Mouse (Mus musculus) midbrain, embryonic 11.5 days (tissue): Measurements from ENCODE around the gene Gna11. TPM values are rescaled to one million over a fixed set of nuclear protein-coding genes. Genes with fewer than 3 reads are reported as not detected.
A peak's percentile ranks its signal among the peaks of the same experiment; 100 is the strongest.

ENCODE experiments used
- ATAC-seq: fragments of 200-750 bp; cut with Nextera tagmentation; 2 replicates; pipeline ENCODE4 v1.8.0; 2017; ENCODE audit warnings: moderate TSS enrichment, moderate library complexity; ENCODE audit not compliant: low FRiP score
- DNase-seq: peaks from one replicate; pipeline ENCODE4 v3.0.0; 2015; ENCODE audit warnings: low spot score; ENCODE audit errors: missing footprints
- H3K27ac ChIP-seq: fragments of 300-500 bp; sonication (generic); 2 replicates; pipeline ENCODE4 v1.5.1; 2014; ENCODE audit warnings: low read depth, low read length
- H3K27me3 ChIP-seq: fragments of 300-500 bp; sonication (generic); 2 replicates; pipeline ENCODE4 v1.6.1; 2014; ENCODE audit warnings: mild to moderate bottlenecking, low read length, moderate library complexity, mixed read lengths; ENCODE audit not compliant: control insufficient read depth, insufficient read depth
- H3K36me3 ChIP-seq: fragments of 300-500 bp; sonication (generic); 2 replicates; pipeline ENCODE4 v1.6.1; 2014; ENCODE audit warnings: mild to moderate bottlenecking, low read length, moderate library complexity, mixed read lengths; ENCODE audit not compliant: control insufficient read depth, insufficient read depth
- H3K4me1 ChIP-seq: fragments of 300-500 bp; sonication (generic); 2 replicates; pipeline ENCODE4 v1.6.1; 2014; ENCODE audit warnings: low read length; ENCODE audit not compliant: control insufficient read depth, insufficient read depth
- H3K4me2 ChIP-seq: fragments of 300-500 bp; sonication (generic); 2 replicates; pipeline ENCODE4 v1.6.1; 2014; ENCODE audit warnings: mild to moderate bottlenecking, moderate library complexity
- H3K4me3 ChIP-seq: fragments of 300-500 bp; sonication (generic); 2 replicates; pipeline ENCODE4 v1.5.1; 2014; ENCODE audit warnings: low read depth, low read length
- H3K9ac ChIP-seq: fragments of 300-500 bp; sonication (generic); 2 replicates; pipeline ENCODE4 v1.6.1; 2014; ENCODE audit warnings: low read length
- H3K9me3 ChIP-seq: fragments of 300-500 bp; sonication (generic); 2 replicates; pipeline ENCODE4 v1.6.1; 2016; ENCODE audit warnings: low read length; ENCODE audit not compliant: control insufficient read depth
- WGBS: fragments of 180-500 bp; shearing (Covaris S2); extraction: QIAGEN DNeasy Blood & Tissue Kit; methylation state at CpG from one replicate; pipeline ENCODE4 v1.1.7; 2014; 5-methylcytosine and 5-hydroxymethylcytosine counted together
- polyA plus RNA-seq: library from polyadenylated mRNA; unstranded; fragments of >200 nt; fragmentation: Nextera tagmentation; extraction: Ambion mirVana; gene quantifications from 2 replicates; pipeline ENCODE4 v1.2.1, GENCODE M21; 2014

The Gna11 gene
- polyA plus RNA-seq, 1 experiment from 2014 or later, result 59.3 TPM

DNA sequence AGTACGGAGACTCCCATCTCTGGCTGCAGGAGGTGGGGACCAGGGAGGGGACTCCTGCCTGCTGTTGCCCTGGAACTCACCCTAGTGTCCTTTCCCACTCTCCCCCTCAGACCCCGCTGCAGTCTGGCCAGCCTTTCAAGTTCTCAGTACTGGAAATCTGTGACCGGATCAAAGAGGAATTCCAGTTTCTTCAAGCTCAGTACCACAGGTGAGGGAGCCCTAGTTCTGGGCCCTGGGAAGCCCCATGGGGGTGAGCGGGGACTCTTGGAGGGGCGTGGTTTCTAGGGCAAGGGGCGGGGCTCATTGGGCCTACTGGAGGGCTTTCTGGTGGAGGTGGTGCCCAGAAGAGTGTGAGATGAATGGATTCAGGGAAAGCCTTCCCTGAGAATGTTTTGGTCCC, 30.7 kb upstream of the Gna11 start:
- DNase-seq (peak; percentile 89), ATAC-seq (no peak)
- Histone ChIP-seq H3K9ac (peak overlapping the region; percentile 58), H3K9me3 (no peaks in the 10 kb centered on the region), H3K27me3 (peaks cover 55% of the 10 kb centered on the region), H3K27ac (no peak overlapping the region), H3K36me3 (no peaks in the 10 kb centered on the region), H3K4me2 (peak overlapping the region; percentile 58), H3K4me3 (peak overlapping the region; percentile 41), H3K4me1 (peaks cover 28% of the 10 kb centered on the region)
- 2% methylated on average over 6 of the region's 6 CpGs for WGBS

DNA sequence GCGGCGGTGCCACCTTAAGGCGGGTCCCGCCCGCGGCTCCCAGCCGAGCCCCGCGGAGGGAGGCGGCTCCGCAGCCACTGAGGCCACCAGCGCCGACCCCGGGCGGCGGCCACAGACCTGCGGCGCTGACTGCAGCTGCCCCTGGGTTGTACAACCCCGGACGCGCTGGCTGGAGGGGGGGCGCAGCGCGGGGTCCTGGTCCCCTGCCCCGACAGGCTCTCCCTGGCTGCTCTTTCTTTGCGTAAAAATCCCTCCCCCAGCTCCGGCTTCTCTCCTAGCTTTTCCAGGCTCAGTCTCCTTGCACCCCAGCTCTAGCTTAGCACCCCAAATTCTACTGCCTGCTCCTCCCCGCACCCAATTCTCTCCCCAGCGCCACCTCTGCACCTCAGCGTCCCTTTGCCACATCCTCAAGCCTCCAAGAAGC, 30.2 kb upstream of the Gna11 start:
- Histone ChIP-seq H3K4me3 (peak overlapping the region; percentile 41), H3K9me3 (no peaks in the 10 kb centered on the region), H3K4me2 (peak overlapping the region; percentile 58), H3K4me1 (peaks cover 30% of the 10 kb centered on the region), H3K36me3 (no peaks in the 10 kb centered on the region), H3K27ac (0 out of 2 replicates have a peak overlapping the region, but pooled peaks have one; percentile 16), H3K9ac (peak overlapping the region; percentile 58), H3K27me3 (peaks cover 52% of the 10 kb centered on the region)
- no peak for DNase-seq
- peak; percentile 10; the same call in 1 of the 2 replicates for ATAC-seq
- WGBS, result 0% methylated on average over 27 of the region's 30 CpGs

DNA sequence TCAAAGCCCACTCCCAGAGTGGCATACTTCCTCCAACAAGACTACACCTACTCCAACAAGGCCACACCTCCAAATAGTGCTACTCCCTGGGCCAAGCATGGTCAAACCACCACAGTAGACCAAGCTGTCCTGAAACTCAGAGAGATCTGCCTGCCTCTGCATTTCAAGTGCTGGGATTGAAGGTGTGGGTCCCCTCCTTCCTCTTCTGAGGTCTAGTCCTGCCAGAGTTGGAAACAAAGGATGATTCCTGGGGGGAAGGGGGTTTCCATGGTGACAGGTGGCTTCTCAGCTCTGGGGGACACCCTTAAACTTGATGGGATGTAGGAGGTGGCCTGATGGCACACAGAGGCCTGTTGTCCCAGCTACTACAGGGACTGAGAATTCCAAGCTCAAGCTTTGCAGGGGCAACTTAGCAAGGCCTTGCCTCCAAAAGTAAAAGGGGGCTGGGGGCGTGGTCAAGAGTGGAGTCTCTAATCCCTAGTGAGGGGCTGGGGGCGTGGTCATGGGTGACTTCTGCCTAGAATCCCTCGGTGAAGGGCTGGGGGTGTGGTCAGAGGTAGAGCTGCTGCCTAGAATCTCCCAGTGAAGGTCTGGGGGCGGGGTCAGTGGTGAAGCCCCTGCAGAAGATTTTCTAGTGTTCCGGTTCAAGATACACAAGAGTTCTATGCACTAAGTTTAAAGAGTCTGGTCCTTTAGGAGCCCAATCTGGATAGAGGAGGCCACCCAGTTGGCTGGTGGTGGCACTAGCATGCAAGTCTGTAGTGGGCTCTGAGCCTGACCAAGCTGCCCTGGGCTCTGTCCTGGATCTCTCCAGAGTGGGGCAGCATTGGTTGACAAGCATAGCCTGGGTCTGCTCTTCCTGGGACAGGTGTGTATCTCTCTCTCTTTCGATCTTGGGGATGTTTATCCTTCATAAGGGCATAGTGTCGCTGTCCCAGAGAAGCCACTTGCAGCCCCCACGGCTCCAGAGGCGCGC, 29.4 kb upstream of the Gna11 start, which contains the start of gene Tle2:
TSS of gene Tle2 (plus strand) at position 481 of the 976 bp plus-strand sequence.
- no peaks in the 10 kb centered on the region for H3K36me3 ChIP-seq
- DNase-seq, result no peak
- peak within 1 kb of the TSS; percentile 58 for H3K9ac ChIP-seq
- H3K9me3 ChIP-seq, result no peaks in the 10 kb centered on the region
- peak within 1 kb of the TSS; percentile 58 for H3K4me2 ChIP-seq
- H3K4me3 ChIP-seq, result peak within 1 kb of the TSS; percentile 41
- peaks cover 37% of the 10 kb centered on the region for H3K4me1 ChIP-seq
- 0 out of 2 replicates have a peak within 1 kb of the TSS, but pooled peaks have one; percentile 16 for H3K27ac ChIP-seq
- peaks cover 51% of the 10 kb centered on the region for H3K27me3 ChIP-seq
- 17% methylated on average over 10 of the region's 10 CpGs for WGBS
- ATAC-seq, result no peak

DNA sequence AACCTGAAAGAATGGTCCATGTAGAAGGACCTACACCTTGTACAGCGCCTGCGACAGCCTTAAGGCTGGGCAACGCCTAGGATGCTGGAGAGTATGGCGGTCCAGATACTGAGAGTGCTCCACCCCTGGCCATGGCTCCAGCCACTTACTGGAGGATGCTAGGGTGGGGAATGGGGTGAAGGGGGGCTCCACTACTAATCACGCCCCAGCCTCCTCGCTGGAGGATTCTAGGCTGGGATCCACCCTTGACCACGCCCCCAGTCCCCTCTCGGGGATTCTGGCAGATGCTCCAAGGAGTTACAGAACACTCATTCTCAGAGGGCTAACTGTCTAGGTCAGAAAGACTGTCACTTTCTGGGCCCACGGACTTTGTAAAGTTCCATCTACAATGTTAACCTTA, 28.0 kb upstream of the Gna11 start:
- no peak overlapping the region for H3K4me3 ChIP-seq
- no peak for ATAC-seq
- H3K9me3 ChIP-seq, result no peaks in the 10 kb centered on the region
- H3K4me2 ChIP-seq, result no peak overlapping the region; the same call in 1 of the 2 replicates
- H3K27me3 ChIP-seq, result peaks cover 53% of the 10 kb centered on the region
- 9% methylated on average over 9 of the region's 9 CpGs for whole genome bisulfite sequencing
- H3K4me1 ChIP-seq, result peaks cover 48% of the 10 kb centered on the region
- no peaks in the 10 kb centered on the region for H3K36me3 ChIP-seq
- no peak overlapping the region for H3K27ac ChIP-seq
- H3K9ac ChIP-seq, result no peak overlapping the region
- DNase-seq, result no peak

DNA sequence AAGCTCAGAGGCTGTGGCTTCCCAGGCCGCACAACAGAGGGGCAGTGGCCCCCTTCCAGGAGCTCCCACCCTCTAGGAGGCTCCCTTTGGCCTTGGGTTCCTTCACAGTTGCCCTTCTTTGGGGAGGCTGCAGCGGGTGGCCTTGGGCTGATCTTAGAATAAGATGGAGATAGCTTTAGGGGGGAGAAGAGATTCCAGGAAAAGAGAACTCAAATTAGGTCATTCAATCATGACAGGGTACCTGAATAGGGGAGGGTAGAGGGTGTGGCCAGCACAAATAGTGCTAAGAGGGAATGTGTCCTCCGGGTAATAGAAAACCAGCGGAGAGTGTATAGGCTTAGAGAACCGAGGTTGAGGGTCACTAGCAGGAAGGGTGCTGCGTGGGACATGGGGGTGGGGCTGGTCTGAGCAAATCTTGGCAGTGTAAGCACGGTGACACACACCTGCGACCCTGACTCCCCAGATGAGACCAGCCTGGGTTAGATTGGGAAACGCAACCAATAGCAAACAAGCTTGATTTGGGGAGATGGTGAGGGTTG, 27.2 kb upstream of the Gna11 start:
- H3K4me3 ChIP-seq, result no peak overlapping the region
- peak overlapping the region; percentile 1; the same call in 1 of the 2 replicates for H3K27ac ChIP-seq
- ATAC-seq (no peak), DNase-seq (no peak)
- H3K4me1 ChIP-seq, result peaks cover 48% of the 10 kb centered on the region
- peak overlapping the region; percentile 20 for H3K4me2 ChIP-seq
- no peaks in the 10 kb centered on the region for H3K36me3 ChIP-seq
- H3K9ac ChIP-seq, result no peak overlapping the region
- H3K27me3 ChIP-seq, result peaks cover 56% of the 10 kb centered on the region
- H3K9me3 ChIP-seq, result no peaks in the 10 kb centered on the region
- WGBS, result 1% methylated on average over 9 of the region's 9 CpGs

DNA sequence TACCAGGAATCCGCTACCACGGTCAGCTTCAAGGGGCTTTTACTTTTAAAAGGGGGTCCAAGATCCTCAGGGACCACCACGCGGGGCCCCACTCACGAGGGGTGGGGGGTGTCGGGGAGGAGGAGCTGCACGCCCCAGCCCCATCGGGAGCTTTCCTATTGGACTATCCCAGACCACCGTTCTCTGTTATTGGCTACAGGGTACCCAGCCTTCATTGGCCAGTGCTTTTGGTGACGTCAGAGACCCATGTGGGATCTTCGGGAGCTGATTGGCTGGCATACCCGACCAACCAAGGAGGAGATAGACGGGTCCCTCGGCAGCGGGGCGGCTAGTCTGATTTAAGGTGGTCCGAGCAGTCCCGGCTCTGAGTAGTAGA, 26.5 kb upstream of the Gna11 start:
- Histone ChIP-seq H3K27ac (peak overlapping the region; percentile 27; the same call in 1 of the 2 replicates), H3K9ac (no peak overlapping the region), H3K4me1 (peaks cover 48% of the 10 kb centered on the region), H3K27me3 (peaks cover 56% of the 10 kb centered on the region), H3K9me3 (no peaks in the 10 kb centered on the region), H3K4me3 (peak overlapping the region; percentile 21), H3K4me2 (peak overlapping the region; percentile 55), H3K36me3 (no peaks in the 10 kb centered on the region)
- under 1% methylated on average over 18 of the region's 18 CpGs for WGBS
- ATAC-seq, result peak; percentile 87
- DNase-seq, result peak; percentile 98

DNA sequence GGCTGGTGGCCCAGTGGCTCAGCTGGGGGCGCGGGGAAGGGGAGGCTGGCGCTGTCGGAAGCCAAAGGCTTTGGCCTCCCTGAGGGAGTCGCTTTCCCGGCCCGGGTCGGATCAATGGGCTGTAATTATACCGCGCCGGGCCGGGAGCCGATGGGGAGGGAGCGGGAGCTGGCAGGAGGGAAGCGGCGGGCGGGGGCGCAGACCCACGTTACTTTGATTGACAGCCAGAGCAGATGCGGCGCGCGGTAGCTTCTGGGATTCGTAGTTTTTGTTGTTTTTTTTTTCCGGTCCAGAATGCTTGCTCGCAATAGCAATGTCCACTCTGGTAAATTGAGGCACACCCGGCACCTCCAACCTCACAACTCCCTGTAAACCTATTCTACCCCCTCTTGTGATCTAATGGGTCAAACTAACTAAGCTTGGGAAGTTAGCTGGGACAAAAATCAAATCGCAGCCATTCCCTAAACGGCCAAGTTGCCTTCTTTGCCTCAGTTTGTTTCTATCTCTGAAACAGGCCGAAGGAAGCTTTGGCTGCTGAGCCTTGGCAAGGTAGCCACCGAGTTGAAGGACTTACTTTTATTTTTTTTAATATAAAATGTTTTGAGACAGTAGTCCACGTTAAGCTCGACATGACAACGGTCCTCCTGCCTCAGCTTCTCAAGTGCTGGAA, 26.0 kb upstream of the Gna11 start:
- H3K4me2 ChIP-seq, result peak overlapping the region; percentile 55
- H3K9me3 ChIP-seq, result no peaks in the 10 kb centered on the region
- H3K27ac ChIP-seq, result peak overlapping the region; percentile 67
- ATAC-seq, result peak; percentile 81
- no peaks in the 10 kb centered on the region; the same call in 1 of the 2 replicates for H3K36me3 ChIP-seq
- H3K9ac ChIP-seq, result no peak overlapping the region
- under 1% methylated on average over 30 of the region's 34 CpGs for WGBS
- peaks cover 51% of the 10 kb centered on the region for H3K27me3 ChIP-seq
- DNase-seq, result peak; percentile 99
- H3K4me3 ChIP-seq, result peak overlapping the region; percentile 21
- H3K4me1 ChIP-seq, result peaks cover 48% of the 10 kb centered on the region

DNA sequence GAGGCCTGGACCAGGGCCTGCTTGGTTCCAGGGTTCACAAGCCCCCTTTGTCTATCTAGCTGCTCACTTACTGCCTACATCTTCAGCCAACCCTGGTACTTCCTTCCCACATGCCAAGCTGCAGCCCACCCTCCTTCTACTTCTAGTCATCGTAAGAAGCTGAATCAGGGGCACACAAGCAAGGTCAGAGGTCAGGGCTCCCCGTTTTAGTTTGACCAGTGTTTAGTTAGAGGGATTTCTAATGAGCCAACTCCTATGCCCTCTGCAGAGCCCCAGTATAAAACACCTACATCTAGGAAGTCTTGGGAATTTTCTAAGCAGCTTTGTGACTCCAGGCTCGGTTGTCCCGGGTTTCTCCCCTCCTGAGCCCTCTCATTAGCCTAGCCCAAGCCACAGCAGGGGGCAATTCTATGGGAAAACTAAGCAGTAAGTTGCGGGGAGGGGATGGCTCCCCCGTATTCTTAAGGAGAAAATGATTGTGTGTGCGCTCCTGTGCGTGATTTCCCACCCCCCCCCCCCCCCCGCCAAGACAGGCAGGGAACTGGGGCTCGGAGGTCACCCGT, 25.3 kb upstream of the Gna11 start:
- H3K9me3 ChIP-seq, result no peaks in the 10 kb centered on the region
- H3K4me1 ChIP-seq, result peaks cover 46% of the 10 kb centered on the region
- peaks cover 6% of the 10 kb centered on the region for H3K36me3 ChIP-seq
- H3K27ac ChIP-seq, result peak overlapping the region; percentile 67
- 2% methylated on average over 10 of the region's 11 CpGs for WGBS
- H3K27me3 ChIP-seq, result peaks cover 53% of the 10 kb centered on the region
- no peak overlapping the region; the same call in 1 of the 2 replicates for H3K4me3 ChIP-seq
- peak overlapping the region; percentile 55 for H3K4me2 ChIP-seq
- ATAC-seq (peak; percentile 36), DNase-seq (peak; percentile 94)
- no peak overlapping the region for H3K9ac ChIP-seq
